In genomic region chr14:27200743-27201576, GRCm38 (mm10) we compare ENCODE assay signal across 25 mouse cellular contexts.
DNase-seq lines count a peak whose midpoint lies in the region; ATAC-seq and TF ChIP-seq lines count a peak whose summit lies in the region.
"Had no signal": no experiment of that assay in that cellular context is flagged by ENCODE, and none has a peak within 500 bp of the region (broad histone marks: within the 10 kb centered on the region; RNA-seq: fewer than 3 reads in every experiment).

No protein-coding gene starts in this region.

- no peak overlapping the region for H3K9ac ChIP-seq in forebrain, embryonic 14.5 days (ENCODE audit: low read length)
- H3K9ac ChIP-seq in forebrain, embryonic 15.5 days (replicated peaks) = no peak overlapping the region
- no peak overlapping the region for H3K9ac ChIP-seq in hindbrain, embryonic 16.5 days (ENCODE audit: low read depth, low read length)
- H3K9ac ChIP-seq in stomach, embryonic 16.5 days (ENCODE audit: low read length) = peak overlapping the region; percentile 12; the same call in 1 of the 2 replicates
- no peak overlapping the region for H3K9ac ChIP-seq in stomach, postnatal 0 days (ENCODE audit: low read length)
- H3K9ac ChIP-seq: heart, embryonic 13.5 days; limb, embryonic 15.5 days; liver, embryonic 14.5 days; lung, embryonic 15.5 days had no signal

- H3K27me3 ChIP-seq in forebrain, embryonic 14.5 days (replicated peaks; ENCODE audit: control insufficient read depth, insufficient read depth, low read length) = no peaks in the 10 kb centered on the region
- no peaks in the 10 kb centered on the region for H3K27me3 ChIP-seq in forebrain, embryonic 15.5 days
- no peaks in the 10 kb centered on the region for H3K27me3 ChIP-seq in hindbrain, embryonic 16.5 days (replicated peaks; ENCODE audit: control insufficient read depth, insufficient read depth, low read length)
- H3K27me3 ChIP-seq in hindbrain, embryonic 10.5 days (ENCODE audit: insufficient read depth, poor library complexity, severe bottlenecking) = no peaks in the 10 kb centered on the region
- no peaks in the 10 kb centered on the region for H3K27me3 ChIP-seq in stomach, embryonic 16.5 days (ENCODE audit: control insufficient read depth, insufficient read depth, low read length)
- no peaks in the 10 kb centered on the region for H3K27me3 ChIP-seq in stomach, postnatal 0 days (ENCODE audit: control insufficient read depth, insufficient read depth, low read length)
- H3K27me3 ChIP-seq: heart, embryonic 13.5 days; limb, embryonic 15.5 days; lung, embryonic 15.5 days had no signal

- no peaks in the 10 kb centered on the region for H3K36me3 ChIP-seq in forebrain, embryonic 14.5 days (ENCODE audit: control insufficient read depth, insufficient read depth, low read length)
- no peaks in the 10 kb centered on the region for H3K36me3 ChIP-seq in forebrain, embryonic 15.5 days
- H3K36me3 ChIP-seq in hindbrain, embryonic 16.5 days (ENCODE audit: control insufficient read depth, insufficient read depth, low read length) = no peaks in the 10 kb centered on the region
- H3K36me3 ChIP-seq in hindbrain, embryonic 10.5 days = no peaks in the 10 kb centered on the region
- H3K36me3 ChIP-seq in stomach, embryonic 16.5 days (ENCODE audit: control insufficient read depth, insufficient read depth, low read length) = no peaks in the 10 kb centered on the region
- no peaks in the 10 kb centered on the region for H3K36me3 ChIP-seq in stomach, postnatal 0 days (ENCODE audit: control insufficient read depth, insufficient read depth, low read length)
- H3K36me3 ChIP-seq: embryonic facial prominence, embryonic 10.5 days; heart, embryonic 13.5 days; limb, embryonic 15.5 days; lung, embryonic 15.5 days had no signal

- TF ChIP-seq CTCF in stomach, postnatal 0 days (IDR thresholded peaks at IDR 0.05; ENCODE audit: low read depth) = no peak

- no peaks in the 10 kb centered on the region for H3K9me3 ChIP-seq in forebrain, embryonic 14.5 days (replicated peaks; ENCODE audit: control insufficient read depth, low read length)
- no peaks in the 10 kb centered on the region for H3K9me3 ChIP-seq in forebrain, embryonic 15.5 days
- no peaks in the 10 kb centered on the region for H3K9me3 ChIP-seq in hindbrain, embryonic 16.5 days (ENCODE audit: control insufficient read depth, low read length)
- H3K9me3 ChIP-seq in hindbrain, embryonic 10.5 days = no peaks in the 10 kb centered on the region
- H3K9me3 ChIP-seq in stomach, embryonic 16.5 days (replicated peaks; ENCODE audit: control insufficient read depth, low read length) = no peaks in the 10 kb centered on the region
- no peaks in the 10 kb centered on the region for H3K9me3 ChIP-seq in stomach, postnatal 0 days (ENCODE audit: control insufficient read depth, low read length)
- H3K9me3 ChIP-seq: embryonic facial prominence, embryonic 10.5 days; heart, embryonic 13.5 days; limb, embryonic 15.5 days; lung, embryonic 15.5 days had no signal

- TF ChIP-seq EP300 in stomach, postnatal 0 days (optimal IDR thresholded peaks at IDR 0.05) = no peak

- WGBS in forebrain, embryonic 14.5 days = 39% methylated on average over 12 of the region's 12 CpGs
- 35% methylated on average over 12 of the region's 12 CpGs for whole genome bisulfite sequencing in forebrain, embryonic 15.5 days
- 52% methylated on average over 12 of the region's 12 CpGs for WGBS in hindbrain, embryonic 16.5 days
- WGBS in hindbrain, embryonic 10.5 days = 78% methylated on average over 12 of the region's 12 CpGs
- 68% methylated on average over 12 of the region's 12 CpGs for WGBS in stomach, embryonic 16.5 days
- 56% methylated on average over 12 of the region's 12 CpGs for WGBS in stomach, postnatal 0 days

- no peak overlapping the region for H3K4me3 ChIP-seq in forebrain, embryonic 14.5 days (ENCODE audit: low read depth, low read length)
- no peak overlapping the region for H3K4me3 ChIP-seq in forebrain, embryonic 15.5 days
- H3K4me3 ChIP-seq in hindbrain, embryonic 16.5 days (ENCODE audit: low read length) = no peak overlapping the region
- no peak overlapping the region for H3K4me3 ChIP-seq in hindbrain, embryonic 10.5 days
- H3K4me3 ChIP-seq in stomach, embryonic 16.5 days (replicated peaks; ENCODE audit: low read length) = no peak overlapping the region
- H3K4me3 ChIP-seq in stomach, postnatal 0 days (ENCODE audit: low read depth, low read length) = no peak overlapping the region
- H3K4me3 ChIP-seq: embryonic facial prominence, embryonic 10.5 days; heart, adult 2 months; heart, embryonic 13.5 days; left cerebral cortex, adult 2 months; limb, embryonic 15.5 days; lung, embryonic 15.5 days had no signal

- H3K4me1 ChIP-seq in forebrain, embryonic 14.5 days (ENCODE audit: control insufficient read depth, insufficient read depth, low read length) = no peaks in the 10 kb centered on the region
- H3K4me1 ChIP-seq in forebrain, embryonic 15.5 days = 0 out of 2 replicates have a peak, but pooled peaks cover 2% of the 10 kb centered on the region
- no peaks in the 10 kb centered on the region for H3K4me1 ChIP-seq in hindbrain, embryonic 16.5 days (ENCODE audit: control insufficient read depth, insufficient read depth, low read depth, low read length)
- no peaks in the 10 kb centered on the region for H3K4me1 ChIP-seq in hindbrain, embryonic 10.5 days (replicated peaks)
- peaks cover 7% of the 10 kb centered on the region; the same call in 1 of the 2 replicates for H3K4me1 ChIP-seq in stomach, embryonic 16.5 days (ENCODE audit: control insufficient read depth, insufficient read depth, low read length)
- no peaks in the 10 kb centered on the region for H3K4me1 ChIP-seq in stomach, postnatal 0 days (replicated peaks; ENCODE audit: control insufficient read depth, insufficient read depth)
- H3K4me1 ChIP-seq: heart, embryonic 13.5 days; lung, embryonic 15.5 days had no signal

- no peak overlapping the region for H3K27ac ChIP-seq in forebrain, embryonic 14.5 days (ENCODE audit: low read depth, low read length)
- H3K27ac ChIP-seq in forebrain, embryonic 15.5 days (replicated peaks) = no peak overlapping the region
- H3K27ac ChIP-seq in hindbrain, embryonic 16.5 days (ENCODE audit: low read depth, low read length) = no peak overlapping the region
- H3K27ac ChIP-seq in hindbrain, embryonic 10.5 days = no peak overlapping the region
- no peak overlapping the region; the same call in 1 of the 2 replicates for H3K27ac ChIP-seq in stomach, embryonic 16.5 days (ENCODE audit: low read length)
- no peak overlapping the region for H3K27ac ChIP-seq in stomach, postnatal 0 days (replicated peaks)
- H3K27ac ChIP-seq: embryonic facial prominence, embryonic 10.5 days; heart, adult 2 months; heart, embryonic 13.5 days; left cerebral cortex, adult 2 months; limb, embryonic 15.5 days; liver, embryonic 14.5 days; lung, embryonic 15.5 days had no signal

- peak; percentile 64 for DNase-seq in forebrain, embryonic 14.5 days (ENCODE audit: low spot score)
- no peak for DNase-seq in hindbrain, embryonic 10.5 days (ENCODE audit: low spot score)
- no peak for DNase-seq in stomach, postnatal 0 days (ENCODE audit: low spot score)
- DNase-seq in layer of hippocampus, adult 11-12 months (ENCODE audit: low spot score) = no peak
- no peak for DNase-seq in adrenal gland, adult 2 months
- DNase-seq: adrenal gland, postnatal 36 days; cerebellum, adult 11 months; cerebellum, postnatal 10 days; gastrocnemius, postnatal 25 days; heart, adult 2 months; heart, postnatal 14 days; kidney, adult 18-20 months; kidney, postnatal 4 days; layer of hippocampus, adult 9-11 months; lung, postnatal 4 days had no signal

- 0 out of 2 replicates have a peak, but pooled peaks have one; percentile 40 for ATAC-seq in forebrain, embryonic 14.5 days
- ATAC-seq in forebrain, embryonic 15.5 days (replicated peaks) = no peak
- peak; percentile 76 for ATAC-seq in hindbrain, embryonic 16.5 days
- no peak for ATAC-seq in stomach, embryonic 16.5 days (ENCODE audit: insufficient read depth, low FRiP score)
- ATAC-seq in stomach, postnatal 0 days (ENCODE audit: low FRiP score, low TSS enrichment) = no peak
- ATAC-seq: inflammation-experienced regulatory T-cells, adult 6 months had no signal

- no peak overlapping the region for H3K4me2 ChIP-seq in forebrain, embryonic 14.5 days (ENCODE audit: low read length)
- no peak overlapping the region for H3K4me2 ChIP-seq in forebrain, embryonic 15.5 days (replicated peaks)
- no peak overlapping the region for H3K4me2 ChIP-seq in hindbrain, embryonic 16.5 days (ENCODE audit: low read length)
- H3K4me2 ChIP-seq in stomach, embryonic 16.5 days (ENCODE audit: low read depth, low read length) = no peak overlapping the region
- H3K4me2 ChIP-seq in stomach, postnatal 0 days (replicated peaks; ENCODE audit: low read depth) = no peak overlapping the region
- H3K4me2 ChIP-seq: heart, embryonic 13.5 days; limb, embryonic 15.5 days; lung, embryonic 15.5 days had no signal

Comparison
In these comparisons a context has a peak if more than half of its experiments do, and no peak if none do; other contexts are left out.
1. ATAC-seq: peak in forebrain, embryonic 14.5 days (single experiment) and hindbrain, embryonic 16.5 days (single experiment); none in forebrain, embryonic 15.5 days (single experiment), stomach, embryonic 16.5 days (single experiment) and stomach, postnatal 0 days (single experiment).